Mouse (Mus musculus): ENCODE measurements around the gene Htr1d.

Htr1d gene

DNA sequence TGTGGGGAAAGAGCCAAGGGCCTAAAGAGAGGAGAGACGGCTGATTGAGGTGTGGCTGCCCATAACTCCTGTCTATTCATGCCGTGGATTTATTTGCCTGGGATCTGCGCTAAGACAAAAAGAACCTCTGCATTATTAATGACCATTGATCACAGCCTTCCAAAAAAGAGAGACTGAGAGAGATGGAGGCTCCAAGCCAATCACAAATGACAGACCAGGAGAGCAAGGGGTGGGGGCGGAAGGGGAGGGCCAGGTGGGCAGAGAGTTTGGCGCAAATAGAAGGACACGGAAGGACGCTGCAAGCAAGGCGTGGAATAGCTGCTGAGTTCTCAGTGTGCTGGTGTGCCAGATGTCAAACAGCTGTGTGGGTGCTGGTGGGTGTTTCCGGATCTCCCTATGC is at the start of gene Htr1d:
Gene Htr1d, plus strand, starts transcription at position 301 of the 400 bp plus-strand sequence.
- DNase-seq (ENCODE audit: low spot score in 2 of 2), result no peak

DNA sequence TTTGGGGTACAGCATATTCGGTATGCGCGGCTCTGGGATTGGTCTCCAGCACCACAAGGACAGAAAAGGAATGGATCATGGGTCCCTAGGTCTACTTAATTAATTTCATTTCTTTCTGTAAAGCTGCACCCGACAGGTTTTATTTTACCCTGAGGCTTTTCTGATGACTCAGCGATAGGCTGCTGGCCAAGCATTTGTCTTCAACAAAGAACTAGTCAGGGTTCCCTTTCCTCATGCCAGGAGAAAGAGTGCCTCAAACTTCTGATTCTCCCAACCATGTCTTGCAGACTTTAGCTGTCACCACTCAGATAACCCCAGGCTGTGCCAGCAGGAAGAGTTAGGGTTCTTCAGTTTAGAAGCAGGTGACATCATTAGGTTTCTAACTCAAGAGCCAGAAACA is 46.3 kb upstream of the Htr1d start:
- DNase-seq (ENCODE audit: low spot score in 2 of 2), result no peak

DNA sequence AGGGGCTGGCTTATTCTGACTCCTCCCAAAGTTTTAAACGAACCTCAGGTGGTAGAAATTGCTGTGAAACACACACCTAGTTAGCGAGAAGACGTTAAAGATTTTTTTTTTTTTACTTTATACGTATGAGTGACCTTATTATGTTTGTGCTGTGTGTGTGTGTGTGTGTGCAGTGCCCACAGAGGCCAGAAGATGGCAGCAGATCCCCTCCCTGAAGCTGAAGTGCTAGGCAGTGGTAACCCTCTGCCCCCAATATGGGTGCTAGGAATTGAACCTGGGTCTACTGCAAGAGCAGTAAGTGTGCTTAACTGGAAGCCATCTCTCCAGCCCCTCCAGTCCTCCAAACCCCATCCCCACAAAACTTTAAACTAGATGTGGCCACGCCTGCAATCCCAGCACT is 40.3 kb upstream of the Htr1d start:
- DNase-seq (ENCODE audit: low spot score in 2 of 2), result no peak

DNA sequence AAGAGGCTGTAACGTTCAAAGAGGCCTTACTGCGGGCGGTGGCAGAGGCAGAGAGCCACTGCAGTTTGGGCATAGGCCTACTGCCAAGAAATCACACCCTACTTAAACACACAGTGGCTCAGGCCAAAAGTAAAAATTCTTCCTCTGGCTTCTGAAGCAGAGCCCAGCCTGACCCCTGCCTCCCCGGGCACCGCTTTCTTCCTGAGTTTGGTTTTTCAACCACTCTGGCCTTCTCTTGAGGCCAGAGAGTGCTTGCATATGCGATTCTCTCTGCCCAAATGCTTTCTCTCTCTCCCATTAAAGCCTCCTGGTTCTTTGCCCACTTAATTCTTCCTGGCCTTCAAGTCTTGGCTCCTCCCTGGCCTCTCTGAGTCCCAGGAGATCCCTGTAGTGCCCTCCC is 39.5 kb upstream of the Htr1d start:
- DNase-seq (ENCODE audit: low spot score in 2 of 2), result no peak

DNA sequence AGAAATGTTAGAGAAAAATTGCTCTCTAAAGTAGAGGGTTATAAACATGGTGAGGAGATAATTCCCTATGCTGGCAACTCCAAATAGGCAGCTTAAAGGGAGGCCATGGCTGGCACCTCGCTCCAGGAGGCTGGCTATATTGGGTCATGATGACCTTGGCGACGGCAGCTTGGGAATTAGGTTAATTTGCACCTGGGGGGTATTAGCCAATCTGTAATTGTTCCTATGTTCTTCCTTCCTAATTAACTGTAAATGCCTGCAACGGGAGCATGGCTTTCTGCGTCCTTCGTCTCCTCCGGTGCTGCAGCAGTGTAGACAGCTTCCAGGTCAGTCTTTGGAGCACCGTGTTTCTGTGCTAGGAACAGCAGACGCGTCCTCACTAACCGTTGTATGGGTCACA is 36.1 kb upstream of the Htr1d start:
- DNase-seq (ENCODE audit: low spot score in 2 of 2), result no peak

DNA sequence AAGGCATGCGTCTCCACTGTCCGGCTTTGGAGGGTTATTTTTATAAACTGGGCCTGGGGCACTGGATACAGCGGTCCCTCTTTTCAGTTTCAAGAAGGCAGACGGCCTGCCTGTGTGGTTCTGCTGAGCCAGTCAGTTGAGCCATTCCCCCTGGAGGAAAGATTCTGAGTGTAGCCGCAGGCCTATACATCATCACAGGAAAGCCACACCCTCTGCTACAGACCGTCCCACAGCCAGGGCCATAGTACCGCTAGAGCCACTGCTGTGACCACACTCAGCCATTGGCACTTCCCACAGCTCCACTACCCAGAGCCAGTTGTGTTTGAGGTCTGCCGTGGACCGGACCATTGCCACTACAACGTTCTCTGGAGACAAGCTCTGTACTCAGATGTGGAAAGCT is 21.5 kb upstream of the Htr1d start:
- no peak for DNase-seq (ENCODE audit: low spot score in 2 of 2)

DNA sequence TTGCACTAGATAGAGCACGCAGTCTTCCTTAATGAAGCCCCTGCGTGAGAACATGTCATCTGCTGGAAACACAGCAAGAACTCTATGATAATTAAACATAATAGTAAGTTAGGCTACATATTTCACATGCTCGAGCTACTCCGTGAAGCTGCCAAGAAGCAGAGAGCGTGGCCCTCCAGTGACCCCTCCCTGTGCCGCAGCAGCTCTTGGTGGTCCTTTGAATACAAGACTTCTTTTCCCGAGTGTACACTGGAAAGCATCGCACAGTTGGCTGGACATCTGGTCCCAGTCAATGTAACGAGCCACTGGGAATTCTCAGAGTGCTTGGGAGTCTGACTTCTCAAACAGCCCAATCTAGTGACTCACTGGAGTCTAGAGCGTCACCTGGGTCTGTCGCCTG is 15.5 kb upstream of the Htr1d start:
- DNase-seq (ENCODE audit: low spot score in 2 of 2), result no peak

DNA sequence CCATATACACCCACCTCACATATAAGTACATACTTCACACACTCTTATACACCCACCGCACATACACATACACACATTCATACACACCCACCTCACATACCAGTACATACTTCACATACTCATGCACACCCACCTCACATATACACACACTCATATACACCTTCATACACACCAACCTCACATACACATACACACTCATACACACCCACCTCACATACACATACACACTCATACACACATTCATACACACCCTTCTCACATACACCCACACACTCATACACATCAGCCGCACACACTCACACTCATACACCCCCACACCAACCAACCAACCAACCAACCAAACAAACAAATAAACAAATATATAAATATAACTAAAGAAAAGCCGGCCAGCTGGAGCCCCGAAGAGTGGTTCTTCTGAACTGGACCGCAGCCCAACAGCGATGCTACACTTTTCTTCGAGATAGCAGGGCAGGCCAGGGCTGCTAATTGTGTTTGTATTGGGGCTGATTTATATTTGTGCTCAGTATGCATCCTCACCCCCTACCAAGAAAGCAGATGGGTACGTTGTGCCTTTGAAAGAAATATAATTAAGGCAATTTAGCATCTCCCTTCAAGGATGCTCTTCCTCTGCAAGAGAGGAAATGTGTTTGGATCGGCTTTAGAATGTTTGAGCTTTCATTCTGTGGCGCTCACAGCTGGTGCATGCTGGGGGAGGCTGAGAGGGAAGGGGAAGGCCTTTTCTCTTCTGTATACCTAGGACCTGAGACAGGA is 11.1 kb upstream of the Htr1d start:
- no peak for DNase-seq (ENCODE audit: low spot score in 2 of 2)

DNA sequence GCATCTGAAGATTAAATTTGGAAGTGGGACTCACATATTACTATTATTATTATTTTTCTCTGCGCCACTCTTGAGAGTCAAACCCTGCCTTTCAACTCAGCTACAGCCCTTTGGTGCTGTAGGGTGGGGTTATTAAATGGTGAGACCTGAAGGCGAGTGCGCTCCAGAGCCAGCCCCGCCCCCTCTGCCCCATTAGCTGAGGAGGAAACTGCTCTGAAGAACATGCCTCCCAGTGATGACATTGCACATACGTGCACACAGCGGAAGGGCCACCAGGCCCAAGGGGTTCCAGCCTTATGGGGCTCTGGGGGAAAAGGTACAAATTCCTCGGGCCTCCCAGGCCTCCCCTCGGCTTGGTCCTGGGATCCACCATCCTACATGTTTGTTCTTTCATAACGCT is 7.8 kb upstream of the Htr1d start:
- DNase-seq (ENCODE audit: low spot score in 2 of 2), result no peak

DNA sequence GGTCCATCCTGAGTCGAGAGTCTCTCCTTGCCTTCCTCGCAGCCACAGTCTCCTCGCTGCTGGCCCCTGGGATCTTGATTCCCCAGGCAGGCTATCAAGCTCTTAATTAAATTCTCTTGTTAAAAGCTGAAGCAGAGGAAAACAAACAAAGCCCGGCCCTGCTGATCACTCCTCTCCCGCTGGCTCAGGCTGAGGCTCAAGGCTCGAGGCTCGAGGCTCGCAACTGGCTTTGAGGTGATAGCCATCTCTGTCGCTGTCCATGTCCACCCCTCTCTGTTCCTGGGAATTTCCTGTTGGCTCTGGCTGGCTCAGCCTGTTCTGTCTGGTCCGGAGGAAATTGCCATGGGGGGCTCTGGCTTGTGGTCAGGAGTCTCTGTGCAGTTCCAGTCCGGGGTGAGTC is 4.4 kb upstream of the Htr1d start:
- DNase-seq (ENCODE audit: low spot score in 2 of 2), result no peak

DNA sequence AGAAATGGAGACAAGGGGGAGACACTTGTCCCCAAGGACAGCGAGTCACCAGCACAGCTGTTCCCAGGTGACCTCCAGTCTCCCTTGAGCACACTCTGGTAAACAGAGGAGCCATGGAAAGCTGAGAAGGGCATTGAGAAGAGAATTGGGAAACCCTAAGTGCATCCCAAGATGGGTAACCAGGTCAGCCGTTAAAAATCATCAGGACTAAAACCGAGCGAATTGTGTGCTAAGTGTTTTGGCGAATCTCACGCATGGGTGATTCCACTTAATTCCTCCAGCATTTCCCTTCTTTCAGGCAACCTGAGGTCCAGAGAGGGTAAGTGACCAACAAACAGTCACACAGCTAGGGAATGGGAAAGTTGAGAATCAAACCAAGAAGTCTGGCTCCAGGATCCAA is 3.9 kb upstream of the Htr1d start:
- no peak for DNase-seq (ENCODE audit: low spot score in 2 of 2)

DNA sequence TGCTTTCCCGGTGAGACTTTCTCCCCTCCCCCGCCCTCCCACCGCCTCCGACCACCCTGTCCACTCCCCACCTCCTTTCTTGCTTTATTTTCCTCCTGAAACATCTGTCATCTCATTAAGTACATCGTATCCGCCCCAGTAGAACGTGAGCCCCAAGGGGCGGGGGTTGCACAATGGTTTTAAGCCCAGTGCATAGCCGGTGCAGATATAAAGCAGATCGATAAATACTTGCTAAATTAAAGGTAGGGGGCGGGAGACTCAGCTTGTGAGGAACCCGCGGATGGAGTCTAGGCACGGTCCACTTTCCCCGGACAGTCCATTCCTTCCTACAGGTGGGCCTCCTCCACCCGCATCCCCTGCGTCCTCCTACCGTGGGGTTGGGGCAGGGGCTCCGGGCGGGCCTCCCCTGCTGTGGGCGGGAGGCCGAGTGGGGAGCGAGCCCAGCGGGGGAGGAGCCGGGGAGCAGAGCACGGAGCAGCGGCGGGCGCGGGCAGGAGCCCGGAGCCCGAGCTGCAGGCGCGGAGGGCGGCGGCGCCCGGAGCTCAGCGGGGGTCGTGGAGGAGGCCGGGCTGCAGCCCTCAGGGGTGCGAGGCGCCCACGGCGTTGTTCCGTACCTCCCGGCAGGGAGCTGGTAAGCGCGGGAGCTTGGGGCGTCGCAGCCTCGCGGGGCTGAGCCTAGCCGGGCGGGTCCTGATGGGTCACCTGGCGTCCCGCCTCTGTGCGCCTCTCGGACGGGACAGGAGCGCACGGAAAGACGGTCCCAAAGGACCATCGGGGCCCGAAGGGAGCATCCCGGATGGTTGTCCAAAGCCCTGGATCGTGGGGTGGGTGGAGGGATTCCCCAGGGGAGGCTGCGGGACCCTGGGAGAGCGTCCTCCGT is 1.0 kb downstream of the Htr1d start:
- DNase-seq (ENCODE audit: low spot score in 2 of 2), result no peak

DNA sequence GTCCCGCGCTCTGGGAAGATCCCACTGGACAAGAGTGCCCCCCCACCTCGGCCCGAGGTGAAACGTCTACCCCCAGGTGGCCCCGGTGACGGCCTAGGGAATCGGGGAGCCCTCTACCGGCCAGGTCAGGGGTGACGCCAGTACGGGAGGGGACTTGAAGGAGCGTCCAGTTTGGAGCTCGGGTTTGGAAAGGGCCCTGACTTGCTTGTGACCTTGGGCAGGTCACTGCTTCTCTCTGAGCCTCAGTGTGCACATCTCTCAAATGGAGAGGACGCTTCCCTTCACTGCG is 1.6 kb downstream of the Htr1d start:
- no peak for DNase-seq (ENCODE audit: low spot score in 2 of 2)

DNA sequence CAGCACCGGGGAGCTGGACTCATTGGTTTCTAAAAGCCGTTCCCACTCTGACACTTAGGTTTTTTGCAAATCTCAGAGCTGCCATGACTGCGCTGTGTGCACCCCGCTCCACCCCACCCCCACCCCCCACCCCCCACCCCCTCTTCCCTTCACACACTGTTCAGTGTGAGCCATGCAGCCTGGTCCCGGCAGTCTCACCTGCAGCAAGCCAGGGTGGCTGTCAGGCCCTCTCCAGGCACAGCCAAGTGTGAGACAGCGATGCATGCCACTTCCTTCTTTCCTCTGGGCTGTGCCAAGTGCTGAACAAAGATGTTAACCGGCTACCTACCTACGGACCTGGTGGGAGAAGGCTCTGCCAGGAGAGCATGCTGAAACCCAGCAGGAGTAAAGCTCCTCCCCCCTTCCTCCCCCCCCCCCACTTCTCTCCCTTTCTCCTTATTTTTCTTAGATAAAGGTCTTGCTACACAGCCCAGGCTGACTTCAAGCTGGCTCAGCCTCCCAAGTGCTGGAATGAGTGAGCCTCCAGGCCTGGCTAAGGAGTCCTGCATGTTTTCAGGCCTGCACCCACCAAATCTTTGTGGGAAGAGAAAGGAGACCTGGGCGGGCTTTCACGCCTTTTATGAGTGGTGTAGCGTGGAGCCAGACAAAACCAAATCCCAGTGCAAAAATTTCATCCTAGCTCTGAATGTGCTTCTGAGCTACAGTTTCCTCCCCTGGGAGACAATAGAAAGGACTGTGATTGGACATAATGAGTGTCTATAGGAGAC is 7.5 kb downstream of the Htr1d start:
- no peak for DNase-seq (ENCODE audit: low spot score in 2 of 2)

DNA sequence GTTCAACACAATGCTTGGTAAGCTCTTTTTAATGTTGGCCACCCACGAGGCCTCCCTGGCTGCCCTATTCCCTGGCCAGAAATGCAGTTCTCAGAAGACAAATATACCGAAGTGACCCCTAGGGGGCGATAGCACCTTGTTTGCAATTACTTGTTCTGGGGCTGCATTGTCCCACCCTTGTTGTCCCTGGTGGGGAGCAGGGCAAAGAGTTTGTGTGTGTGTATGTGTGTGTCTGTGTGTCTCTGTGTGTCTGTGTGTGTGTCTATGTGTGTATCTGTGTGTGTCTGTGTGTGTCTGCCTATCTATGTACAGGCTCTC is 8.0 kb downstream of the Htr1d start:
- DNase-seq (ENCODE audit: low spot score in 2 of 2), result peak in 1 of 2 experiments; percentile 33

DNA sequence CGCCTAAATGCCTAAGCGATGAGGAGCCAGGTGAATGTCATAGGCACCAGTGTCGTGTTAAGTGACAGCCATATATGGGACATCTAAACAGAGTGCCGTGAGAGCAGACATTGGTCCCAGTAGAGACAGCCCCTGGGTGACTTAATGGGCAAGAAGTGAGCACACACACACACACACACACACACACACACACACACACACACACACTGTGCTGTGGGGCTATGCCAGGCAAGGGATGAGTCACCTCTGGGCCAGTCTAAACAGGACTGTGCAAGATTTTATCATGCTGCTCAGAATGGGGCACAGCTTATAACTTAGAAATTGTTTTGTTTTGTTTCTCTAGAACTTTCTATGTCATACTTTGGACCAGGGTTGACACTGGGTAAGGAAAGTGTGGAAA is 10.7 kb downstream of the Htr1d start:
- DNase-seq (ENCODE audit: low spot score in 2 of 2), result no peak

DNA sequence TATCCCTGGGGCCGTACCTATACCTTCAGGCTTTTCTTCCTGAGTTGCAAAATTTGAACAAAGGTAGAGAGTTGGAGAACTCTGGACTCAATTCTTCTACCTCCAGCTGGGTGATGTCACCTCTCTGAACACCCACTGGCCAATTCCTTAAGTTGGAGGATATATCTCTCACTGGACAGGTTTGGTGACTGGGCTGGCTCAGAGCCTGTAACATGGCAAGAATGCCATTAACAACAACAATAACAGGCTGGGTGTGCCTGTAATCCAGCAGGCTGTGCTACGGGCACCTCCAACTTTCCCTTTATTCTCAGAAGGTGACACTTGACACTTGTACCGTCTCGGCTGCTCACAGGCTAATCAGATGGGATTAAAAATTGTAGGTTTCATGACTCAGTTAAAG is 15.8 kb downstream of the Htr1d start:
- no peak for DNase-seq (ENCODE audit: low spot score in 2 of 2)

DNA sequence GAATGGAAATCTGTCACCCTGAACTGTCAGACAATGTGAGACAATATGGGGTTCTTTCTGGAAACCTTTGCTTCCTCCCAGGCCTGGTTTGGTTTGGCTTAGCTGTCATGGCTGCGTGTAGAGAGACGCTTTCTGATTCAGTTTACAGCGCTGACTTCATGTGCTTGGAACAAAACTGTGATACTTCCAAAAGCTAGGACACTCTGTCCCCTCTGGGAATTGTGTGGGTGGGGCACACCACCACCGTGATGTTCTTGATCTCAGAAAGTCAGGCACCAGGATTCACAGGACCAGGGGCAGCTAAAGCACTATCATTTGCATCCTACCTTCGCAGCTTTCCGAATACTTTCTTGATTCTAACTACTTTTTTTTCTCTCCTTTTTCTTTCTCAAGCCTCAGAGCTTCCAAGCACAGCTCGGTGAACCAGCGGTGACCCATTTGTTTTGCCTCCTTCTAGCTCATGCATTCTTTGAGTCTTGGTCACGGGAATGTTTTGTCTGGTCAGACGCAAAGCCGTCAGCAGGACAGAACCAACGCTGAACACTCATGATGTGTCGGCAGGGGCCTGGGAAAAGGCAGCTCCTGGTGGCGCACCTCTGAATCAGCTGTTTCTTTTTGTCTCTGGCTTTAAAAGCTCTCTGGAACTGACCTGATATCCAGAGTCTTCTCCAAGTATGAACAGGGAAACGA is 18.2 kb downstream of the Htr1d start:
- no peak for DNase-seq (ENCODE audit: low spot score in 2 of 2)

DNA sequence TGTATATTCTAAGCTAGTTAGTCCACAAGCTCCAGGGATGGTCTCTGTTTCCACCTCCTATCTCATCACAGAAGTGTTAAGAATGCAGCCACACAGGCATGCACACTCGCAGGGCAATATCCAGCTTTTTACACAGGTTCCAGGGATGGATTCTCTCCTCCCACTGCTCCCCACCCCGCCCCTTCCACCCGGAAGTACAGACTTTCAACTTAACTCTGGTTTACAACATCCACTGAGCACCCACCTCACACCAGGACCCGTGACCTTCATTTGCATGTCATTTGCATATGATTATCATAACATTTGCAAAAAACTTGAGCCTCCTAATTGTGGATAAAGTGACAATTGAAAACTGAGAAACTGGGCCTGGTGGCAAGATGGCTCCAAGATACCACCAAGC is 21.2 kb downstream of the Htr1d start:
- no peak for DNase-seq (ENCODE audit: low spot score in 2 of 2)

DNA sequence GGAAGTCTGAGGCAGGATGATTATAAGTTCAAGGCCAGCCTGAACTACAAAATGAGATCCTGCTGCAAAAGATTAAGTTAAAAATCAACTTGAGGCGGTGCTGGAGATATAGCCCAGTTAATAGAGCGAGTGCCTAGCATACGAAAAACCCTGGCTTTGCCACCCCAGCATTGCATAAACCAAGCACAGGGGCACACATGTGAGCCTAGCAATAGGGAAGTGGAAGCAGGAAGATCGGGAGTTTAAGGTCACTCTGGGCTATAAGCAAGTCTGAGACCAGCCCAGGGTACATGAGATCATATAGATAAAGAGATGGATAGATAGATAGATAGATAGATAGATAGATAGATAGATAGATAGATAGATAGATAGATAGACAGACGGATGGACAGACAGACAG is 26.5 kb downstream of the Htr1d start:
- no peak for DNase-seq (ENCODE audit: low spot score in 2 of 2)

DNA sequence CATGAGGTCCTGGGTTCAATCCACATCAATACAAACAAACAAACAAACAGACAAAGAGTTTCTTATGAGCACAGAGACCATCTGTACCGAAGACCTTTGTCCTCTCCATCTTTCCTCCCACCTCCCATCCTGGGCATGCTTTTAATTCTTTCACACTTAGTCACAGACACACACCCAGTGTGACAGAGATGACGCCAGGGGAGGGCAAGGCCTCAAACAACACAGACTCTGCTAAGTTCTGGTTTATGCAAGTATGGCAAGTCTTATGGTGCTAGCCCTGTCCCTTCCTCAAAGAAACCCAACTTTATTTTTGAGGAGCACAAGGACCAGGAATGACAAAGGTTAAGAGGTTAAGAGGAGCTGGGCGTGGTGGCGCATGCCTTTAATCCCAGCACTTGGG is 26.9 kb downstream of the Htr1d start:
- DNase-seq (ENCODE audit: low spot score in 2 of 2), result no peak

DNA sequence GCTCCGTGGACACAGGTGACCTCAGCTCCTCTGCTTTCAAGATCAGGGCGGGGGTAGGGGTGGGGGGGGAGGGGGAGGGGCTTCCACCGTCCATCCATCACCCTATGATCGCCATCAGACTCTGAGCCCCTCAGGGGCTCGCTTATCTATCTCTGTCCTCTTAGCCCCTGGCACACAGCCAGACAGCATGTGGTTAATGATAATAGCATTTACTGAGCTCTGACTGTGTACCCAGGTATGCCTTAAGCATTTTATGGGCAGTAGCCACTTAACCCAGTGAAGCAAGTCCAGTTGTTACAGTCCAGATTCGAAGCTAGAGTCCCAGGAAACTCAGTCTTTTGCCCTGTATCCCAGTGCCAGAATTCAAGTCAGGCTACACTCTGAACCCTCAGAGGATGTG is 28.2 kb downstream of the Htr1d start:
- DNase-seq (ENCODE audit: low spot score in 2 of 2), result no peak

Measured in left cerebral cortex, adult 9 months (tissue).